Mouse (Mus musculus) brown adipose tissue, adult 24 weeks (tissue): ENCODE data around the gene Gm44973. TPM values are rescaled to one million over a fixed set of nuclear protein-coding genes. Genes with fewer than 3 reads are reported as not detected.
A peak's percentile ranks its signal among the peaks of the same experiment; 100 is the strongest.

Source experiments
- H3K27ac ChIP-seq: fragments of 200-500 bp; replicated peaks from 2 replicates; pipeline ENCODE4 v1.5.1; 2012; ENCODE audit warnings: low read depth, mild to moderate bottlenecking, low read length
- H3K4me1 ChIP-seq: fragments of 200-500 bp; 2 replicates; pipeline ENCODE4 v1.6.1; 2012; ENCODE audit warnings: low read length, mixed read lengths; ENCODE audit not compliant: control insufficient read depth, insufficient read depth, insufficient read length
- H3K4me3 ChIP-seq: fragments of 200-500 bp; 2 replicates; pipeline ENCODE4 v1.5.1; 2012; ENCODE audit warnings: low read depth, mild to moderate bottlenecking, low read length, moderate library complexity; ENCODE audit not compliant: insufficient read depth
- polyA plus RNA-seq: library from polyadenylated mRNA; stranded (reverse); fragments of >200 nt; gene quantifications from 2 replicates; pipeline ENCODE4 v1.2.4, GENCODE M21; 2012; ENCODE audit not compliant: missing spikeins, insufficient read depth, insufficient read length

The Gm44973 gene
- polyA plus RNA-seq, 1 experiment: not detected

DNA sequence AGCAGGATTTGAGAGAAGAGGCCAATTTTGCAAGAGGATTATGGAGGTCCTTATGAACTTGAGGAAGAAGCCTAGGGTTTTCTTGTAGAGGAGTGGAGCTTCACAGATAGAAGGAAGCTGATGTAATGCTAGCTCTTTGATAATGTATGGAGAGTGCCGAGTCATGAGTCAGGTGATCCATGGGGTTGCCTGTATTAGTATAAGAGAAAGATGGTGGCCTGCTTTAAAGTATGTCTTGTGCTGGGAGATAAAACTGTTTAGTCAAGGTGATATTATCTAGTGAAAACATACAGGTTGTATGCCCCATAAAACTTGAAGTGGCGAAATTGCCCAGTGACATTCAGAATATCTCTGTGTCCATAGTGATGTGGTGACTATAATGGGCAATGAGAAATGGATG, 61.6 kb downstream of the Gm44973 start:
- Histone ChIP-seq H3K4me3 (no peak overlapping the region), H3K4me1 (peaks cover 7% of the 10 kb centered on the region), H3K27ac (no peak overlapping the region)

DNA sequence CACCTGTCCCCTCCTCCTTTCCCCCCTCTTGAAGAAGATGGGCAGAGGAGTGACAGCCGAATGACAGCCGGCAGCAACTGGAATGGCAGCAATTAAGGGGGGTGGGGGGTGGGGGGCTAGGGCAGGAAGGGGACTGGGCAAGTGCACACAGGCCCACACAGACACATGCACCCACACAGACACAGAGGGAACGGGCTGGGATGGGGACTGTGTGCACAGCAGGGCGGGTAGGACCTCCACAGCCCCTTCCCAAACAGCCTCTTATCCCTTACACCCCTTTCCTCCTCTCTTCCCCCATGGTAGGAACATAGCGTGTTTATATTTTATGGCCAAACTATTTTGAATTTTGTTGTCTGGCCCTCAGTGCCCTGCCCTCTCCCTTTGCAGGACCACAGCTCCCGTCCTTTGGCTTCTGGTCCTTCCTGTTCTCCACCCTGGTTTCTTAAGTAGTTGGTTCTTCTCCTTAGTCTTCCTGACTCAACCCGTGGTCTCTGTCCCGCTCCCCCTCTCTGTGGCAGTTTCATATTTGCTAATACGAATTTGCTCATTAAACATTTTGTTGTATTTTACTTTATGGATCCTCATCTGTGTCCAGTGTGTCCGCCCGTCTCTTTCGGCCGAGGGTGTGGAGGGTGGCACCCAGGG, 64.2 kb downstream of the Gm44973 start:
- H3K4me3 ChIP-seq: peak overlapping the region; percentile 71
- H3K27ac ChIP-seq: peak overlapping the region; percentile 88
- H3K4me1 ChIP-seq: peaks cover 23% of the 10 kb centered on the region

DNA sequence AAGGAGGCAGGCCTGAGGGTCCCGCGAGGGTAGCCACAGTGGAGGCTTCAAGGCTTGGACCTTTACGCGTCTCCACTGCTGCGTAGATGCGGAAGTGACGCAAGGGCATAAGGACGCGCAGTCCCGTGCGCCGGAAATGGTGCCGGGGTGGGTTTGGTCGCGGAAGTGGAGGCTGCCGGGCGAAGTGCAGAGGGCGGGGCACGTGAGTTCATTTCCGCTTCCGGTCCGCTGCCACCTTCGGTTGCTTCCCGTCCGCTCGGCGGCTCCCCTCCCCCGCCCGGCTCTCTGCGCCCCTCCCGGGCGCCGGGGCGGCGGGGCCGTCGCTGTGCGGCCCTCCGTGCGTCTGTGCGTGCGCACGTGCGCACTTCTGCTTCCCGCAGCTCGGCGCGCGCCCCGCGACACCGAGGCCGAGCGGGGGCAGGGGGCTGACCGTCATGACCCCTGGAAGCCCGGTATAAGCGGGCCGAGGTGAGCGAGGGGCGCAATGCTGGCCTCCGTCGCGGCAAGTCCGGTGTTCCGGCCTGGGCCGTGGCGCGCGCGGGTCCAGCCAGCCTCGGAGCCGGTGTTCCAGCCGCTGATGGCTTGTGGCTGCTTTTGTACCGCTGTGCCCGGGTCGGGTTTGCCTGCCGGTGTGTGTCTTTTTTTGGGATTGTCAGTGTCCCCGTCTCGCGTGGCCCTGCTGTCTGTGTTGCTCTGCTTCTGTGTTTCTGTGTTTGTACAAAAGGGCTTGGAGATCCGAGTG, 64.9 kb downstream of the Gm44973 start, which contains the start of gene Epn1:
Gene Epn1 (plus strand): TSS at position 226 of the 742 bp plus-strand sequence.
- peak within 1 kb of the TSS; percentile 88 for H3K27ac ChIP-seq
- H3K4me3 ChIP-seq: peak within 1 kb of the TSS; percentile 86
- peaks cover 27% of the 10 kb centered on the region for H3K4me1 ChIP-seq

DNA sequence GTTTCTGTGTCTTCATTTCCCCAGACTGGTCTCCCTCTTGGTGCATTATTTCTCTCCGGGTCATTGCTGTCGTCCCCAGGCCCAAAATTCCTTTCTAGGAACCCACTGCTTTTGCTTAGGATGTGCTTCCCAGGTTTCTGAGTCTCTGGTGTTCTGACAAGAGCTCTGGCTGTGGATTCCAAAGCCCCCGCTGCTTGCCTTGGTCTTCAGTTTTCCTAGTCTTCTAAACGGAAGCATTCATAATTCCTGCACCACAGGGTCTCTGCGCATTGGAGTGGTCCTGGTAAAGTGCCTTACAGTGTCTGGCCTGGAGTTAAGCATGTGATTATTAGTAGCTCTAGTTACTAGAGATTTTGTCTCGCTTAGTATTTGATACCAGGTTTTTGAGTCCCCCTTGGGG, 65.5 kb downstream of the Gm44973 start:
- peak overlapping the region; percentile 86 for H3K4me3 ChIP-seq
- H3K27ac ChIP-seq: peak overlapping the region; percentile 83
- peaks cover 27% of the 10 kb centered on the region for H3K4me1 ChIP-seq

DNA sequence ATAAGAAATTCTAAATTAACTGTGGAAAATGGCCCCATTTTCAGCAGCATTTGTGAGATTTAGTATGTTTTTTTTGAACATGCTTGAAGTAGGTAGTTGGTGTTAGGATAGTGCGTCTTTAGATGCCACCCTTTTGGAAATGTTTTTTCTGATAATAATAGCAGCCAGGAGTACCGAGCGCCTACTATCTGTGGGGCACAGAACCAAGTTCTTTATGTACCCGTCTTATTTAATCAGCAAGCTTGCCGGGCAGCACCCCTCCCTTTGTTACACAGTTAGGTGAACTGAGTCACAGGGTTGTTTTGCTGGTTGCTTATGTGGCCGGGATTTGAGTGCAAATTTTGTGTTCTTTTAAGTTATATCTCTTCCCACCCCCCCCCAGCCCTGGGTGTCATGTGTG, 65.9 kb downstream of the Gm44973 start:
- H3K27ac ChIP-seq: no peak overlapping the region
- H3K4me1 ChIP-seq: peaks cover 27% of the 10 kb centered on the region
- H3K4me3 ChIP-seq: peak overlapping the region; percentile 47

- peak overlapping the region; percentile 47; the same call in 1 of the 2 replicates for H3K4me3 ChIP-seq
- 0 out of 2 replicates have a peak overlapping the region, but pooled peaks have one; percentile 1 for H3K27ac ChIP-seq
- H3K4me1 ChIP-seq: peaks cover 27% of the 10 kb centered on the region
Measured at GRCm38 (mm10) chr7:5081939-5082338, 66.6 kb downstream of the Gm44973 start.

Other genes starting within 250 kb of the Gm44973 start
- not detected in 2 replicates for gene Fam71e2, start 244.2 kb upstream of the Gm44973 start, polyA plus RNA-seq
- gene Il11, start 232.6 kb upstream of the Gm44973 start, polyA plus RNA-seq: not detected in 2 replicates
- not detected in 2 replicates for gene Tmem190, start 232.6 kb upstream of the Gm44973 start, polyA plus RNA-seq
- gene Tmem238, start 225.8 kb upstream of the Gm44973 start, polyA plus RNA-seq: 17.0 and 23.3 TPM in 2 replicates
- 347 and 411 TPM in 2 replicates for gene Rpl28, start 222.6 kb upstream of the Gm44973 start, polyA plus RNA-seq
- 64.5 and 67.8 TPM in 2 replicates for gene Ube2s, start 202.9 kb upstream of the Gm44973 start, polyA plus RNA-seq
- gene Shisa7, start 170.8 kb upstream of the Gm44973 start, polyA plus RNA-seq: 0.40 and 0.42 TPM in 2 replicates
- 19.1 and 36.2 TPM in 2 replicates for gene Isoc2b, start 145.2 kb upstream of the Gm44973 start, polyA plus RNA-seq
- 55.3 and 59.3 TPM in 2 replicates for gene Isoc2a, start 138.3 kb upstream of the Gm44973 start, polyA plus RNA-seq
- not detected in 2 replicates for gene Gm36210, start 109.0 kb upstream of the Gm44973 start, polyA plus RNA-seq
- gene Zfp628, start 100.3 kb upstream of the Gm44973 start, polyA plus RNA-seq: 3.2 and 3.4 TPM in 2 replicates
- 1.8 TPM in 1 of 2 replicates, not detected in the other for gene Nat14, start 93.5 kb upstream of the Gm44973 start, polyA plus RNA-seq
- gene Ssc5d, start 89.7 kb upstream of the Gm44973 start, polyA plus RNA-seq: 4.9 and 5.5 TPM in 2 replicates
- gene Sbk2, start 51.1 kb upstream of the Gm44973 start, polyA plus RNA-seq: 5.4 and 8.1 TPM in 2 replicates
- 0.75 TPM in 1 of 2 replicates, not detected in the other for gene Sbk3, start 44.3 kb upstream of the Gm44973 start, polyA plus RNA-seq
- 5.3 and 6.3 TPM in 2 replicates for gene Zfp579, start 19.3 kb upstream of the Gm44973 start, polyA plus RNA-seq
- gene Zfp524, start 1.1 kb upstream of the Gm44973 start, polyA plus RNA-seq: 12.4 and 19.4 TPM in 2 replicates
- gene Fiz1, start 799 bp upstream of the Gm44973 start, polyA plus RNA-seq: 10.5 and 11.9 TPM in 2 replicates
- 7.5 and 10.9 TPM in 2 replicates for gene Zfp865, start 4.9 kb downstream of the Gm44973 start, polyA plus RNA-seq
- gene Ccdc106, start 5.1 kb downstream of the Gm44973 start, polyA plus RNA-seq: not detected in 2 replicates
- not detected in 2 replicates for gene 4632433K11Rik, start 18.6 kb downstream of the Gm44973 start, polyA plus RNA-seq
- gene Zfp784, start 22.9 kb downstream of the Gm44973 start, polyA plus RNA-seq: 1.2 and 1.9 TPM in 2 replicates
- gene Zfp580, start 36.0 kb downstream of the Gm44973 start, polyA plus RNA-seq: 4.4 and 5.6 TPM in 2 replicates
- gene U2af2, start 46.6 kb downstream of the Gm44973 start, polyA plus RNA-seq: 44.6 and 58.8 TPM in 2 replicates
- 66.5 and 69.5 TPM in 2 replicates for gene Epn1, start 64.7 kb downstream of the Gm44973 start, polyA plus RNA-seq
- gene Rfpl4, start 101.5 kb downstream of the Gm44973 start, polyA plus RNA-seq: not detected in 2 replicates
- gene Rasl2-9, start 110.5 kb downstream of the Gm44973 start, polyA plus RNA-seq: 7.6 and 8.1 TPM in 2 replicates
- not detected in 2 replicates for gene Vmn1r55, start 134.2 kb downstream of the Gm44973 start, polyA plus RNA-seq
- gene Vmn1r56, start 181.3 kb downstream of the Gm44973 start, polyA plus RNA-seq: not detected in 2 replicates
- not detected in 2 replicates for gene Vmn1r57, start 203.0 kb downstream of the Gm44973 start, polyA plus RNA-seq